Mouse (Mus musculus): Measurements from ENCODE around the gene Prss27. TPM values are rescaled to one million over a fixed set of nuclear protein-coding genes. Genes with fewer than 3 reads are reported as not detected.
"Not testable (repeated sequence)": the region's sequence is repeated elsewhere in the genome, so short reads cannot be mapped to it uniquely, and the experiment has no call there.

Prss27 gene
- total RNA-seq, 2 experiments from 2014 or later = not detected

- no peak for DNase-seq (ENCODE audit: low spot score in 2 of 2)
These were observed 7.4 kb upstream of the Prss27 start for GRCm38 (mm10) chr17:24030551-24030950.

- DNase-seq (ENCODE audit: low spot score in 2 of 2) = no peak
These were observed 2.9 kb upstream of the Prss27 start for GRCm38 (mm10) chr17:24035087-24035486.

- no peak for DNase-seq (ENCODE audit: low spot score in 2 of 2)
These were observed 990 bp upstream of the Prss27 start for GRCm38 (mm10) chr17:24036954-24037353.

GRCm38 (mm10) chr17:24037360-24037759, 584 bp upstream of the Prss27 start:
- no peak for DNase-seq (ENCODE audit: low spot score in 2 of 2)

- no peak for DNase-seq (ENCODE audit: low spot score in 2 of 2)
These were observed 6.5 kb downstream of the Prss27 start for GRCm38 (mm10) chr17:24044482-24044881.

GRCm38 (mm10) chr17:24045608-24046007, 7.7 kb downstream of the Prss27 start:
- no peak for DNase-seq (ENCODE audit: low spot score in 2 of 2)

- DNase-seq (ENCODE audit: low spot score in 2 of 2) = no peak
These were observed 8.1 kb downstream of the Prss27 start for GRCm38 (mm10) chr17:24046026-24046425.

- DNase-seq (ENCODE audit: low spot score in 2 of 2) = no peak
These were observed 10.1 kb downstream of the Prss27 start for GRCm38 (mm10) chr17:24048053-24048452.

GRCm38 (mm10) chr17:24049008-24049407, 11.1 kb downstream of the Prss27 start:
- DNase-seq (ENCODE audit: low spot score in 2 of 2) = no peak

- DNase-seq (ENCODE audit: low spot score in 2 of 2) = no peak
These were observed 19.0 kb downstream of the Prss27 start for GRCm38 (mm10) chr17:24056636-24057625.

GRCm38 (mm10) chr17:24057730-24058245, 19.8 kb downstream of the Prss27 start:
- DNase-seq (ENCODE audit: low spot score in 2 of 2) = no peak

- DNase-seq (ENCODE audit: low spot score in 2 of 2) = no peak
These were observed 24.7 kb downstream of the Prss27 start for GRCm38 (mm10) chr17:24062459-24063155.

- DNase-seq (ENCODE audit: low spot score in 2 of 2) = peak in 1 of 2 experiments; percentile 45
These were observed 30.3 kb downstream of the Prss27 start for GRCm38 (mm10) chr17:24068271-24068670.

GRCm38 (mm10) chr17:24069531-24069930, 31.6 kb downstream of the Prss27 start:
- DNase-seq (ENCODE audit: low spot score in 2 of 2) = no peak

- DNase-seq (ENCODE audit: low spot score in 2 of 2) = peak; percentile 91 to 97
These were observed 35.2 kb downstream of the Prss27 start, which contains the start of gene Kctd5 for GRCm38 (mm10) chr17:24072919-24073696. Gene Kctd5, minus strand, starts transcription at chr17:24073485.

GRCm38 (mm10) chr17:24077101-24077500, 39.2 kb downstream of the Prss27 start:
- DNase-seq (ENCODE audit: low spot score in 2 of 2) = no peak

- no peak for DNase-seq (ENCODE audit: low spot score in 2 of 2)
These were observed 46.6 kb downstream of the Prss27 start for GRCm38 (mm10) chr17:24084593-24084992.

GRCm38 (mm10) chr17:24086399-24086798, 48.5 kb downstream of the Prss27 start:
- DNase-seq (ENCODE audit: low spot score in 2 of 2) = not testable (repeated sequence)

- DNase-seq (ENCODE audit: low spot score in 2 of 2) = no peak
These were observed 52.6 kb downstream of the Prss27 start for GRCm38 (mm10) chr17:24090575-24090974.

All from layer of hippocampus, adult 18-20 months (tissue).